Mouse (Mus musculus) liver, embryonic 11.5 days (tissue): ENCODE results near the gene Pisd. TPM values are rescaled to one million over a fixed set of nuclear protein-coding genes. Genes with fewer than 3 reads are reported as not detected.
"Not testable (repeated sequence)": the region's sequence is repeated elsewhere in the genome, so short reads cannot be mapped to it uniquely, and the experiment has no call there.

Experiments used
- ATAC-seq: fragments of 200-750 bp; cut with Nextera tagmentation; replicated peaks from 2 replicates; pipeline ENCODE4 v1.8.0; 2017; ENCODE audit warnings: moderate number of reproducible peaks, mild to moderate bottlenecking, moderate TSS enrichment, moderate library complexity; ENCODE audit not compliant: low FRiP score
- DNase-seq: peaks from one replicate; pipeline ENCODE4 v3.0.0-alpha.2; 2017; ENCODE audit warnings: low spot score
- H3K27ac ChIP-seq: fragments of 300-500 bp; sonication (generic); 2 replicates; pipeline ENCODE4 v1.5.1; 2014; ENCODE audit warnings: mild to moderate bottlenecking, low read depth, low read length, control low read depth
- H3K27me3 ChIP-seq: fragments of 300-500 bp; sonication (generic); replicated peaks from 2 replicates; pipeline ENCODE4 v1.6.1; 2014; ENCODE audit warnings: low read length, mixed read lengths; ENCODE audit not compliant: control insufficient read depth, insufficient read depth
- H3K36me3 ChIP-seq: fragments of 300-500 bp; sonication (generic); 2 replicates; pipeline ENCODE4 v1.6.1; 2014; ENCODE audit warnings: mild to moderate bottlenecking, low read length, moderate library complexity, mixed read lengths; ENCODE audit not compliant: control insufficient read depth, insufficient read depth
- H3K4me1 ChIP-seq: fragments of 300-500 bp; sonication (generic); replicated peaks from 2 replicates; pipeline ENCODE4 v1.6.1; 2014; ENCODE audit warnings: low read length, mixed read lengths; ENCODE audit not compliant: control insufficient read depth, insufficient read depth
- H3K4me2 ChIP-seq: fragments of 300-500 bp; sonication (generic); 2 replicates; pipeline ENCODE4 v1.6.1; 2014; ENCODE audit warnings: mild to moderate bottlenecking, control low read depth, moderate library complexity
- H3K4me3 ChIP-seq: fragments of 300-500 bp; sonication (generic); 2 replicates; pipeline ENCODE4 v1.5.1; 2014; ENCODE audit warnings: low read depth, low read length, control low read depth
- H3K9ac ChIP-seq: fragments of 300-500 bp; sonication (generic); 2 replicates; pipeline ENCODE4 v1.6.1; 2014; ENCODE audit warnings: low read depth, low read length, control low read depth
- H3K9me3 ChIP-seq: fragments of 300-500 bp; sonication (generic); 2 replicates; pipeline ENCODE4 v1.6.1; 2016; ENCODE audit warnings: low read length, inconsistent platforms, mixed read lengths; ENCODE audit not compliant: control insufficient read depth
- WGBS: fragments of 180-500 bp; shearing (Covaris S2); extraction: QIAGEN DNeasy Blood & Tissue Kit; methylation state at CpG from one replicate; pipeline ENCODE4 v1.1.7; 2014; 5-methylcytosine and 5-hydroxymethylcytosine counted together
- polyA plus RNA-seq: library from polyadenylated mRNA; unstranded; fragments of >200 nt; fragmentation: Nextera tagmentation; extraction: Ambion mirVana; gene quantifications from 2 replicates; pipeline ENCODE4 v1.2.1, GENCODE M21; 2014

The Pisd gene
- polyA plus RNA-seq, 1 experiment from 2014 or later = 61.0 TPM

- Histone ChIP-seq H3K9me3 (no peaks in the 10 kb centered on the region), H3K27me3 (no peaks in the 10 kb centered on the region), H3K27ac (no peak overlapping the region), H3K4me3 (no peak overlapping the region), H3K9ac (no peak overlapping the region), H3K4me1 (peaks cover 3% of the 10 kb centered on the region), H3K36me3 (peaks cover 7% of the 10 kb centered on the region; the same call in 1 of the 2 replicates), H3K4me2 (no peak overlapping the region)
- DNase-seq = no peak
- no peak for ATAC-seq
- 83% methylated on average over 3 of the region's 3 CpGs for WGBS
Observed at GRCm38 (mm10) chr5:32740138-32740537, 45.3 kb downstream of the Pisd start.

DNA sequence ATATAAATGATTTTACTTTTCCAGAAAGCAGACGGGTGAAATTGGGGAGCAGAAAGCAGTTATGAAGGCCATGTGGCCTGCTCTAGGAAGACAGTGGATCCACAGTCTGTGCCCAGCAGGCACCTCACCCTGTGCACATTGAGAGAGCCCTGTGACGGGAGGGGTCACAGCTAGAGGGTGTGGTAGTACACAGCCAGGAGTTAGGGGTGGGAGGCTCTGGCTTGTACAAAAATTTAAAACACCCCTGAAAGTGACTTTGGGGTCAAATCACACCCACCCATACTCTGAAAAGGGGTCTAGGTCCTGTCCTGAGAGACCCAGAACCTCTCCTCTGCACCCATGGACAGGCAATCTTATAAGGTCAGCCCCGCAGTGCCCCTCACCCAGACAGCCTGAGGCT lies 48.7 kb downstream of the Pisd start:
- ATAC-seq = 0 out of 2 replicates have a peak, but pooled peaks have one; percentile 6
- DNase-seq = not testable (repeated sequence)

GRCm38 (mm10) chr5:32735779-32736178 lies 49.7 kb downstream of the Pisd start:
- ATAC-seq = no peak
- H3K36me3 ChIP-seq = peaks cover 5% of the 10 kb centered on the region; the same call in 1 of the 2 replicates

More for the DNA sequence above, 48.7 kb downstream of the Pisd start:
- H3K9ac ChIP-seq, H3K4me2 ChIP-seq, H3K4me3 ChIP-seq, H3K9me3 ChIP-seq, H3K27me3 ChIP-seq, H3K27ac ChIP-seq, H3K4me1 ChIP-seq, H3K36me3 ChIP-seq: not testable (repeated sequence)
- 87% methylated on average over 3 of the region's 3 CpGs for WGBS

GRCm38 (mm10) chr5:32733892-32734291 lies 51.6 kb downstream of the Pisd start:
- H3K4me1 ChIP-seq, H3K9ac ChIP-seq, H3K9me3 ChIP-seq, H3K27ac ChIP-seq, H3K4me2 ChIP-seq, DNase-seq, H3K4me3 ChIP-seq, H3K27me3 ChIP-seq, H3K36me3 ChIP-seq: not testable (repeated sequence)
- ATAC-seq = peak; percentile 56
- WGBS = 94% methylated on average over 6 of the region's 6 CpGs

More at GRCm38 (mm10) chr5:32735779-32736178, 49.7 kb downstream of the Pisd start:
- WGBS = 83% methylated on average over 6 of the region's 6 CpGs
- Histone ChIP-seq H3K27ac (no peak overlapping the region), H3K9me3 (no peaks in the 10 kb centered on the region), H3K9ac (no peak overlapping the region), H3K4me1 (no peaks in the 10 kb centered on the region), H3K27me3 (no peaks in the 10 kb centered on the region), H3K4me2 (no peak overlapping the region), H3K4me3 (no peak overlapping the region)
- DNase-seq = no peak

DNA sequence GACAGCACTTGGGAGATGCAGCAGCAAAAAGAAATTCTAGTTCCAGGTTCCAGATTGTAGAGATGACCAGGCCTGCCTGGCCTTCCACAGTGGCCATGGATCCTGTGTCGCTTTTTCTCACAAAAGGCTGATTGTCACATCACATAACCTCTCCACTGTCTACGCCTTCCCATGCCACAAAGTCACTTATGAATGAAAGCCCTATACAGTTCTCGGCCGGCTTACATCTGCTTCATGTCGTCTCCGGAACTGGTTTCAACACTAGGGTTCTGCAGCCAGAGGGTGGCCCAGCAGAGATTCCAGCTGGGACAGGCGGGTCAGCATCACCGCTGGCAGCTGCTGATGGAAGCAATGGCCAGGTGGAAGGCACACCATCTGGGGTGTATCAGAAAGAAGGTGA lies 56.6 kb downstream of the Pisd start:
- Histone ChIP-seq H3K27ac (no peak overlapping the region), H3K4me3 (no peak overlapping the region), H3K9ac (no peak overlapping the region), H3K36me3 (no peaks in the 10 kb centered on the region), H3K4me2 (no peak overlapping the region), H3K4me1 (no peaks in the 10 kb centered on the region), H3K9me3 (no peaks in the 10 kb centered on the region), H3K27me3 (no peaks in the 10 kb centered on the region)
- WGBS = 94% methylated on average over 8 of the region's 8 CpGs
- ATAC-seq = no peak
- no peak for DNase-seq

DNA sequence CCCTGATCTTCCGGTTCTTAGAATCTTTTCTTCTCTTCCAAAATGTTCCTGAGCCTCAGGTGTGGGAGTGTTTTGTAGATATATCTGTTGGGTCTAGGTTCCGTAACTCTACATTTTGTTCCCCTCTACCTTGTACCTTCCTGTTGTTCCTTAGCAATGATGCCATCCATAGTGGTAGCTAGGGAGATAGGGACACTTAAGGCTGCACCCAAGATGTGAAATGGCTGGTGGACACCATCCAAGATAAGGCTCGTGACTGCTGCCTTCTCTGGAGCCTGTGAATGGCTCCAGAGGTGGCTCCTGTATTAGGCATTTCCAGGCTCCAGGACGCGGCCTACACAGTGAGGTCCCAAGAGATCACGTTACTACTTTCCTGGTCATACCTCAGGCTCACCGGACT lies 57.1 kb downstream of the Pisd start:
- Histone ChIP-seq H3K27ac (no peak overlapping the region), H3K9ac (no peak overlapping the region), H3K4me3 (no peak overlapping the region), H3K36me3 (no peaks in the 10 kb centered on the region), H3K27me3 (no peaks in the 10 kb centered on the region), H3K9me3 (no peaks in the 10 kb centered on the region), H3K4me2 (no peak overlapping the region), H3K4me1 (no peaks in the 10 kb centered on the region)
- ATAC-seq = no peak
- DNase-seq = no peak
- 81% methylated on average over 7 of the region's 7 CpGs for WGBS

DNA sequence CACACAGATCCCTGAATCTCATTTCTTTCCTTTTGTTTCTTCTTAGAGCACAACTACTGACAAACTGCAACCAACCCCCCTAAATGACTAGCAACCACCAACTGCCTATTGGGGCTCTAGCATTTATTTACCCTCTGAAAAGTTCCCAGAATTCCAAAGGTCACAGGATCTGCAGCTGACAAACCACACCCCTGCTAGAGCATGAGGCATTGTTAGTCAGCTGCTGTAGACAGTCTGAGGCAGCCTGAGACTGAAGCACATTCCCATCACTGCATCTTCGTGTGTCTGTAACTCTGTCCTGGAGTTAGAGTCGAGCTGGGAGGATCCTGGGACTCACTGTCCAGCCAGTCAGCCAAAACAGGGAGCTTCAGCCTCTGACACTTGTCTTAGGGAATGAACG lies 60.0 kb downstream of the Pisd start:
- not testable (repeated sequence) for H3K9me3 ChIP-seq, H3K27me3 ChIP-seq, H3K4me3 ChIP-seq, H3K9ac ChIP-seq, H3K36me3 ChIP-seq, ATAC-seq, H3K4me2 ChIP-seq, H3K27ac ChIP-seq, H3K4me1 ChIP-seq, DNase-seq
- 68% methylated on average over 3 of the region's 3 CpGs for WGBS

- Histone ChIP-seq H3K36me3 (no peaks in the 10 kb centered on the region), H3K4me3 (no peak overlapping the region), H3K27me3 (no peaks in the 10 kb centered on the region), H3K4me2 (no peak overlapping the region), H3K27ac (no peak overlapping the region), H3K4me1 (no peaks in the 10 kb centered on the region), H3K9me3 (no peaks in the 10 kb centered on the region), H3K9ac (no peak overlapping the region)
- DNase-seq (no peak), ATAC-seq (no peak)
- WGBS = 78% methylated on average over 7 of the region's 7 CpGs
Observed at GRCm38 (mm10) chr5:32723981-32724380, 61.5 kb downstream of the Pisd start.

DNA sequence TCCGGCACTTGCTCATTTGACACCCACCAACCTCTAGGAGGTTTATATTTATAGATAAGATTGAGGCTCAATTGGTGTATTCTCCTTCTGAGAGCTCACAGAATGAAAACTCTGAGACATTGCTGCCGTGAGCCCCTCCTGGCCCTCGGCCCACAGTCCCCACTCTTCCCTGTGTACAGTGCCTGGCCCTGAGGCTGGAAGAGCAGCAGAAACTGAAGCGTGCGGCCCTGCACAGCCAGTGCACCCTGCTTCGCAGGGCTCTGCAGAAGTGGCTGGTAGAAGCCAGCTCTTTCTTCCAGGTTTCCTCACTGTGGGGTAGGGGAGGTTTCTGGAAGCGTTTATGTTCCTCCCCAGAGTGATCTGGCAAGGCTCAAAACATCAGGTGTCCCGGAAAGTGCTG lies 62.7 kb downstream of the Pisd start:
- not testable (repeated sequence) for H3K27ac ChIP-seq, H3K4me1 ChIP-seq, H3K36me3 ChIP-seq, DNase-seq, H3K27me3 ChIP-seq, ATAC-seq, H3K4me2 ChIP-seq, H3K4me3 ChIP-seq, H3K9ac ChIP-seq, H3K9me3 ChIP-seq
- WGBS = 80% methylated on average over 8 of the region's 8 CpGs
